Mouse (Mus musculus): ENCODE measurements around the gene Mlana. TPM values are rescaled to one million over a fixed set of nuclear protein-coding genes. Genes with fewer than 3 reads are reported as not detected.

Mlana gene
- polyA plus RNA-seq, 1 experiment = not detected

GRCm38 (mm10) chr19:29666965-29667594, 30.5 kb upstream of the Mlana start:
- DNase-seq = no peak
- Histone ChIP-seq H3K27ac (ENCODE audit: insufficient read depth, low read length) (no peak overlapping the region), H3K4me1 (ENCODE audit: control insufficient read depth, insufficient read depth, low read length) (no peaks in the 10 kb centered on the region), H3K27me3 (ENCODE audit: control insufficient read depth, insufficient read depth, low read length) (no peaks in the 10 kb centered on the region), H3K4me3 (replicated peaks; ENCODE audit: insufficient read depth, low read depth, low read length) (no peak overlapping the region)
- 89% methylated on average over 5 of the region's 5 CpGs for WGBS
- TF ChIP-seq CTCF (IDR thresholded peaks at IDR 0.05; ENCODE audit: borderline replicate concordance, insufficient read depth, low read depth, low read length) (no peak), POLR2A (IDR thresholded peaks at IDR 0.05; ENCODE audit: borderline replicate concordance, insufficient read depth, low read length) (no peak)

GRCm38 (mm10) chr19:29668135-29668534, 29.5 kb upstream of the Mlana start:
- 95% methylated on average over 7 of the region's 7 CpGs for WGBS
- no peak for TF ChIP-seq POLR2A (IDR thresholded peaks at IDR 0.05; ENCODE audit: borderline replicate concordance, insufficient read depth, low read length)
- TF ChIP-seq CTCF (IDR thresholded peaks at IDR 0.05; ENCODE audit: borderline replicate concordance, insufficient read depth, low read depth, low read length) = no peak

GRCm38 (mm10) chr19:29670247-29670646, 27.4 kb upstream of the Mlana start:
- 83% methylated on average over 6 of the region's 6 CpGs for WGBS
- Histone ChIP-seq H3K4me1 (ENCODE audit: control insufficient read depth, insufficient read depth, low read length) (no peaks in the 10 kb centered on the region), H3K4me3 (replicated peaks; ENCODE audit: insufficient read depth, low read depth, low read length) (no peak overlapping the region), H3K27me3 (ENCODE audit: control insufficient read depth, insufficient read depth, low read length) (no peaks in the 10 kb centered on the region), H3K27ac (ENCODE audit: insufficient read depth, low read length) (no peak overlapping the region)
- DNase-seq = no peak
- TF ChIP-seq CTCF (IDR thresholded peaks at IDR 0.05; ENCODE audit: borderline replicate concordance, insufficient read depth, low read depth, low read length) (no peak), POLR2A (IDR thresholded peaks at IDR 0.05; ENCODE audit: borderline replicate concordance, insufficient read depth, low read length) (no peak)

More at GRCm38 (mm10) chr19:29668135-29668534, 29.5 kb upstream of the Mlana start:
- H3K27me3 ChIP-seq (ENCODE audit: control insufficient read depth, insufficient read depth, low read length) = no peaks in the 10 kb centered on the region
- no peaks in the 10 kb centered on the region for H3K4me1 ChIP-seq (ENCODE audit: control insufficient read depth, insufficient read depth, low read length)
- H3K4me3 ChIP-seq (replicated peaks; ENCODE audit: insufficient read depth, low read depth, low read length) = no peak overlapping the region
- no peak for DNase-seq
- H3K27ac ChIP-seq (ENCODE audit: insufficient read depth, low read length) = no peak overlapping the region

GRCm38 (mm10) chr19:29671160-29671559, 26.5 kb upstream of the Mlana start:
- DNase-seq = no peak
- H3K27ac ChIP-seq (ENCODE audit: insufficient read depth, low read length) = no peak overlapping the region
- no peaks in the 10 kb centered on the region for H3K27me3 ChIP-seq (ENCODE audit: control insufficient read depth, insufficient read depth, low read length)
- 82% methylated on average over 2 of the region's 2 CpGs for WGBS
- TF ChIP-seq CTCF (IDR thresholded peaks at IDR 0.05; ENCODE audit: borderline replicate concordance, insufficient read depth, low read depth, low read length) (no peak), POLR2A (IDR thresholded peaks at IDR 0.05; ENCODE audit: borderline replicate concordance, insufficient read depth, low read length) (no peak)
- H3K4me3 ChIP-seq (replicated peaks; ENCODE audit: insufficient read depth, low read depth, low read length) = no peak overlapping the region
- H3K4me1 ChIP-seq (ENCODE audit: control insufficient read depth, insufficient read depth, low read length) = no peaks in the 10 kb centered on the region

DNA sequence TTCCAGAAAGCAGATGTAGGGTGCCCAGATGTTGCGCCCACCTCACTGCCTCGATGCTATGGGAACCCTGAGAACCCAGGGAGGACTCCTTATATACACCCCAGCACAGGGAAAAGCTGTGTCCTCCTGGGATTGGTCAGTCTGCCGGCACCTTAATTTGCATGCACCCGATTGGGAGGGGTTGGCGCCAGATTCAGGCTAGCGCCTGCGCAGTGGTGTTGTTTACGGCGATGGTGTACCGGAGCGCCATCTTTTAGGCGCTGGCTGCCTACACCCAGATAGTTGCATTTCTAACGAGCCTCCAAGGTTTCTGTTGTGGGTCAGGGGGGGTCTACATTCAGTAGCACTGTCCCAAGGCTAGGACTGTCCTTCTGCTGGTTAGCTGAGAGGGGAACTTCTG, 25.0 kb upstream of the Mlana start:
- 92% methylated on average over 13 of the region's 13 CpGs for WGBS
- H3K27ac ChIP-seq (ENCODE audit: insufficient read depth, low read length) = no peak overlapping the region
- no peak overlapping the region for H3K4me3 ChIP-seq (replicated peaks; ENCODE audit: insufficient read depth, low read depth, low read length)
- H3K27me3 ChIP-seq (ENCODE audit: control insufficient read depth, insufficient read depth, low read length) = no peaks in the 10 kb centered on the region
- DNase-seq = no peak
- no peaks in the 10 kb centered on the region for H3K4me1 ChIP-seq (ENCODE audit: control insufficient read depth, insufficient read depth, low read length)
- no peak for TF ChIP-seq POLR2A (IDR thresholded peaks at IDR 0.05; ENCODE audit: borderline replicate concordance, insufficient read depth, low read length)
- no peak for TF ChIP-seq CTCF (IDR thresholded peaks at IDR 0.05; ENCODE audit: borderline replicate concordance, insufficient read depth, low read depth, low read length)

GRCm38 (mm10) chr19:29674946-29675345, 22.7 kb upstream of the Mlana start:
- Histone ChIP-seq H3K27ac (ENCODE audit: insufficient read depth, low read length) (no peak overlapping the region), H3K27me3 (ENCODE audit: control insufficient read depth, insufficient read depth, low read length) (no peaks in the 10 kb centered on the region), H3K4me1 (ENCODE audit: control insufficient read depth, insufficient read depth, low read length) (no peaks in the 10 kb centered on the region), H3K4me3 (replicated peaks; ENCODE audit: insufficient read depth, low read depth, low read length) (no peak overlapping the region)
- TF ChIP-seq CTCF (IDR thresholded peaks at IDR 0.05; ENCODE audit: borderline replicate concordance, insufficient read depth, low read depth, low read length) (no peak), POLR2A (IDR thresholded peaks at IDR 0.05; ENCODE audit: borderline replicate concordance, insufficient read depth, low read length) (no peak)
- 94% methylated on average over 7 of the region's 7 CpGs for WGBS
- no peak for DNase-seq

DNA sequence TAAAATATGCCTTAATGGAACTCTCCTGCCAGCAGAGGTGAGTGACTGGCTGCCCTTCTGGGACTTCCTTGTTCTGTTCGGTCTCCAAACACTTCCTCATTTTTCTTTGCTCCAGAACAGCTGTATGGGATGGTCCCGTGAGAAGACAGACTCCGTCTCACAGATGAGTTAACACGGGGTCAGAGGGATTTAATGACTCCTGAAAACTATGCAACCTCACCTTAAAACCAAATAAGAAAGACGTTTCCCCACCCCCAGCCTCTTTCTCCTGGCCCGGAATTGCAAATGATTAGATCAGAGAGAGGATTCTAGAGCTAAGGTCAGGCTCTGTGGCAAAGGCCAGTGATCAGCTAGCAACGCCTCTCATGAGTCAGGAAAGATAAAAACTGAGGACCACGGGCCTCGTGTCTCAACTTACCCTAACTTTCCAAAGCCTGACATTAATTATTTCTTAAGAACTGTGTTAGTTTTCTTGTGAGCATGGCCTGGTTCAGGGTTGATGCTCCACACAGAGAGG, 22.0 kb upstream of the Mlana start:
- 72% methylated on average over 9 of the region's 9 CpGs for WGBS
- Histone ChIP-seq H3K27ac (ENCODE audit: insufficient read depth, low read length) (no peak overlapping the region), H3K4me3 (replicated peaks; ENCODE audit: insufficient read depth, low read depth, low read length) (no peak overlapping the region), H3K4me1 (ENCODE audit: control insufficient read depth, insufficient read depth, low read length) (no peaks in the 10 kb centered on the region), H3K27me3 (ENCODE audit: control insufficient read depth, insufficient read depth, low read length) (no peaks in the 10 kb centered on the region)
- no peak for TF ChIP-seq POLR2A (IDR thresholded peaks at IDR 0.05; ENCODE audit: borderline replicate concordance, insufficient read depth, low read length)
- DNase-seq = no peak

GRCm38 (mm10) chr19:29676479-29677193, 21.0 kb upstream of the Mlana start:
- TF ChIP-seq CTCF (IDR thresholded peaks at IDR 0.05; ENCODE audit: borderline replicate concordance, insufficient read depth, low read depth, low read length) (no peak), POLR2A (IDR thresholded peaks at IDR 0.05; ENCODE audit: borderline replicate concordance, insufficient read depth, low read length) (no peak)
- Histone ChIP-seq H3K27me3 (ENCODE audit: control insufficient read depth, insufficient read depth, low read length) (no peaks in the 10 kb centered on the region), H3K4me1 (ENCODE audit: control insufficient read depth, insufficient read depth, low read length) (no peaks in the 10 kb centered on the region), H3K4me3 (replicated peaks; ENCODE audit: insufficient read depth, low read depth, low read length) (no peak overlapping the region), H3K27ac (ENCODE audit: insufficient read depth, low read length) (no peak overlapping the region)
- 78% methylated on average over 10 of the region's 10 CpGs for WGBS
- no peak for DNase-seq

All from cerebellum, adult 2 months (tissue).